Comparison of ENCODE assay signal across 16 mouse cellular contexts in the genomic region with DNA sequence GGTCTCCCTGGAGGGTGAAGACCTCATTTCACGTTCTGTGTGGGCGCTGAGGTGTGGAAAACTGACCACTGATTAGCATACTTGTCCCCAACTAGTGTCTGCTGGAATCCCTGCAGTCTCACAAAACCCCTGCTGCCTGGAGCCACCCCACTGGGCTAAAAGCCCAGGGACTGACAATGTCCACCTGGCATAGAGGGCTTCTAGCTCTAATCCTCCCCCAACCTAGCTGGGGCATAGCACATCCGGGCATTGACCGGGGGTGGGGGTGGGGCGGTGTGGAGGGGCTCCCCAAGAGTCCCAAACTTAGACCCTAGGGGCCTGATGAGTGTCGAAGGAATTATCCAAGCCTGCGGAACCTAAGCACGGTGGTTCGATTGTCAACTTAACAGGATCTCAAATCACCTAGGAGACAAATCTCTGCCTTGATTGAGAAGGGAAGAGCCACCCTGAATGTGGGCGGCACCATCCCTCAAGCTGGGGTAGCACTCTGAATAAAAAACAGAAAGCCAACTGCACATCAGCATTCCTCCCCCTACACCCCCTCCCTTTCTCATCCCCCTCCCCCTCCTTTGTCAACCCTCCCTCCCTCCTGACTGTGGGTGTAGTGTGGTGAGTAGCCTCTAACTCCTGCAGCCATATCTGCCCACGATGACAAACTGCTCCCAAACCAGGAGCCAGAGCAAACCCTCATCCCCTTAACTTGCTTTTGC. TPM values are rescaled to one million over a fixed set of nuclear protein-coding genes. Genes with fewer than 3 reads are reported as not detected.
DNase-seq lines count a peak whose midpoint lies in the region; ATAC-seq and TF ChIP-seq lines count a peak whose summit lies in the region.
"Had no signal": no experiment of that assay in that cellular context is flagged by ENCODE, and none has a peak within 500 bp of the region (broad histone marks: within the 10 kb centered on the region; RNA-seq: fewer than 3 reads in every experiment).

No protein-coding gene starts in this region.

- ATAC-seq in hindbrain, embryonic 12.5 days (ENCODE audit: low FRiP score): no peak
- ATAC-seq in neural tube, embryonic 13.5 days (ENCODE audit: low read depth): 0 out of 2 replicates have a peak, but pooled peaks have one; percentile 36
- ATAC-seq in hindbrain, embryonic 16.5 days: 0 out of 2 replicates have a peak, but pooled peaks have one; percentile 21
- peak; percentile 23; the same call in 1 of the 2 replicates for ATAC-seq in midbrain, postnatal 0 days (ENCODE audit: low FRiP score)

- H3K9me3 ChIP-seq in hindbrain, embryonic 10.5 days: peaks cover 5% of the 10 kb centered on the region; the same call in 1 of the 2 replicates
- no peaks in the 10 kb centered on the region for H3K9me3 ChIP-seq in hindbrain, embryonic 12.5 days (replicated peaks)
- no peaks in the 10 kb centered on the region for H3K9me3 ChIP-seq in neural tube, embryonic 13.5 days
- no peaks in the 10 kb centered on the region; the same call in 1 of the 2 replicates for H3K9me3 ChIP-seq in hindbrain, embryonic 16.5 days (ENCODE audit: control insufficient read depth, low read length)
- no peaks in the 10 kb centered on the region for H3K9me3 ChIP-seq in midbrain, postnatal 0 days (ENCODE audit: low read length)

- no peak overlapping the region for H3K4me2 ChIP-seq in hindbrain, embryonic 12.5 days (replicated peaks)
- H3K4me2 ChIP-seq in neural tube, embryonic 13.5 days: no peak overlapping the region
- no peak overlapping the region for H3K4me2 ChIP-seq in hindbrain, embryonic 16.5 days (ENCODE audit: low read length)
- no peak overlapping the region for H3K4me2 ChIP-seq in midbrain, postnatal 0 days (ENCODE audit: low read depth, low read length, poor library complexity, severe bottlenecking)
- H3K4me2 ChIP-seq: heart, embryonic 12.5 days; liver, embryonic 13.5 days had no signal

- peaks cover 29% of the 10 kb centered on the region for H3K4me1 ChIP-seq in hindbrain, embryonic 10.5 days (replicated peaks)
- H3K4me1 ChIP-seq in hindbrain, embryonic 12.5 days: peaks cover 24% of the 10 kb centered on the region
- peaks cover 35% of the 10 kb centered on the region for H3K4me1 ChIP-seq in neural tube, embryonic 13.5 days (replicated peaks)
- peaks cover 11% of the 10 kb centered on the region for H3K4me1 ChIP-seq in hindbrain, embryonic 16.5 days (ENCODE audit: control insufficient read depth, insufficient read depth, low read depth, low read length)
- H3K4me1 ChIP-seq in midbrain, postnatal 0 days (ENCODE audit: insufficient read depth, low read length): peaks cover 7% of the 10 kb centered on the region
- H3K4me1 ChIP-seq: liver, embryonic 13.5 days had no signal

- no peak overlapping the region for H3K4me3 ChIP-seq in hindbrain, embryonic 10.5 days
- H3K4me3 ChIP-seq in hindbrain, embryonic 12.5 days: no peak overlapping the region
- H3K4me3 ChIP-seq in neural tube, embryonic 13.5 days: no peak overlapping the region
- H3K4me3 ChIP-seq in hindbrain, embryonic 16.5 days (ENCODE audit: low read length): no peak overlapping the region
- no peak overlapping the region for H3K4me3 ChIP-seq in midbrain, postnatal 0 days (ENCODE audit: low read depth, low read length)
- H3K4me3 ChIP-seq: heart, embryonic 12.5 days; liver, embryonic 13.5 days had no signal

- peak overlapping the region; percentile 59; the same call in 1 of the 2 replicates for H3K27ac ChIP-seq in hindbrain, embryonic 10.5 days
- no peak overlapping the region for H3K27ac ChIP-seq in hindbrain, embryonic 12.5 days
- H3K27ac ChIP-seq in neural tube, embryonic 13.5 days (replicated peaks): no peak overlapping the region
- no peak overlapping the region for H3K27ac ChIP-seq in hindbrain, embryonic 16.5 days (ENCODE audit: low read depth, low read length)
- H3K27ac ChIP-seq in midbrain, postnatal 0 days (ENCODE audit: low read depth, low read length): no peak overlapping the region
- H3K27ac ChIP-seq: liver, embryonic 13.5 days had no signal

- no peak overlapping the region for H3K9ac ChIP-seq in hindbrain, embryonic 12.5 days
- 0 out of 2 replicates have a peak overlapping the region, but pooled peaks have one; percentile 17 for H3K9ac ChIP-seq in neural tube, embryonic 13.5 days
- H3K9ac ChIP-seq in hindbrain, embryonic 16.5 days (ENCODE audit: low read depth, low read length): no peak overlapping the region
- H3K9ac ChIP-seq in midbrain, postnatal 0 days (replicated peaks; ENCODE audit: low read length, poor library complexity, severe bottlenecking): no peak overlapping the region
- H3K9ac ChIP-seq: heart, embryonic 12.5 days; liver, embryonic 13.5 days had no signal

- 21% methylated on average over 11 of the region's 11 CpGs for WGBS in hindbrain, embryonic 10.5 days
- WGBS in hindbrain, embryonic 12.5 days: 16% methylated on average over 11 of the region's 11 CpGs
- WGBS in neural tube, embryonic 13.5 days: 34% methylated on average over 11 of the region's 11 CpGs
- WGBS in hindbrain, embryonic 16.5 days: 26% methylated on average over 11 of the region's 11 CpGs
- 16% methylated on average over 11 of the region's 11 CpGs for WGBS in midbrain, postnatal 0 days

- no peak for DNase-seq in hindbrain, embryonic 10.5 days (ENCODE audit: low spot score)
- DNase-seq in neural tube, embryonic 10.5 days (ENCODE audit: extremely low spot score, low spot score): no peak
- DNase-seq in midbrain, postnatal 0 days (ENCODE audit: low spot score): no peak
- no peak for DNase-seq in left cerebral cortex, adult 8-10 months (ENCODE audit: low spot score in 2 of 2)
- DNase-seq in lung, postnatal 14 days: no peak
- DNase-seq: adrenal gland, postnatal 10 days; cerebellum, postnatal 14 days; gastrocnemius, postnatal 25 days; heart, postnatal 4 days; liver, embryonic 13.5 days; retina, postnatal 1 day had no signal

- TF ChIP-seq CTCF in midbrain, postnatal 0 days (IDR thresholded peaks at IDR 0.05): no peak

- H3K36me3 ChIP-seq in hindbrain, embryonic 10.5 days: no peaks in the 10 kb centered on the region
- H3K36me3 ChIP-seq in hindbrain, embryonic 12.5 days: no peaks in the 10 kb centered on the region
- peaks cover 7% of the 10 kb centered on the region; the same call in 1 of the 2 replicates for H3K36me3 ChIP-seq in neural tube, embryonic 13.5 days
- H3K36me3 ChIP-seq in hindbrain, embryonic 16.5 days (ENCODE audit: control insufficient read depth, insufficient read depth, low read length): no peaks in the 10 kb centered on the region
- no peaks in the 10 kb centered on the region for H3K36me3 ChIP-seq in midbrain, postnatal 0 days (ENCODE audit: insufficient read depth, low read length)
- H3K36me3 ChIP-seq: heart, embryonic 12.5 days; liver, embryonic 13.5 days had no signal

- no peaks in the 10 kb centered on the region for H3K27me3 ChIP-seq in hindbrain, embryonic 10.5 days (ENCODE audit: insufficient read depth, poor library complexity, severe bottlenecking)
- H3K27me3 ChIP-seq in hindbrain, embryonic 12.5 days: no peaks in the 10 kb centered on the region
- no peaks in the 10 kb centered on the region for H3K27me3 ChIP-seq in neural tube, embryonic 13.5 days
- no peaks in the 10 kb centered on the region for H3K27me3 ChIP-seq in hindbrain, embryonic 16.5 days (replicated peaks; ENCODE audit: control insufficient read depth, insufficient read depth, low read length)
- H3K27me3 ChIP-seq in midbrain, postnatal 0 days (ENCODE audit: insufficient read depth, low read length): no peaks in the 10 kb centered on the region
- H3K27me3 ChIP-seq: liver, embryonic 13.5 days had no signal

RNA-seq across cellular contexts. Expression of a gene that starts 29.5 kb away (rescaled TPM):
- polyA plus RNA-seq in hindbrain, embryonic 10.5 days (2016; fragmentation: Nextera tagmentation; extraction: Ambion mirVana): 5.8 and 11.7 TPM in 2 replicates
- polyA plus RNA-seq in hindbrain, embryonic 12.5 days (2016; fragmentation: Nextera tagmentation; extraction: Ambion mirVana): 26.5 and 33.6 TPM in 2 replicates
- polyA plus RNA-seq in neural tube, embryonic 13.5 days (2015; fragmentation: Nextera tagmentation; extraction: Ambion mirVana): 69.4 and 71.2 TPM in 2 replicates
- 68.4 and 69.4 TPM in 2 replicates for polyA plus RNA-seq in hindbrain, embryonic 16.5 days (2015; fragmentation: Nextera tagmentation; extraction: Ambion mirVana)
- total RNA-seq in midbrain, postnatal 0 days (2014; rRNA removed): 41.2 and 60.3 TPM in 2 replicates
- 72.5 and 73.3 TPM in 2 replicates for polyA plus RNA-seq in midbrain, postnatal 0 days (2015; fragmentation: Nextera tagmentation; extraction: Ambion mirVana)
- 100 to 1,000 TPM; 295 to 336 (median 323) TPM for total RNA-seq in left cerebral cortex, adult 8-10 months (2022)
- total RNA-seq: MEL had no signal
